Mouse (Mus musculus) kidney, embryonic 14.5 days (tissue): ENCODE measurements around the gene Tmie. TPM values are rescaled to one million over a fixed set of nuclear protein-coding genes. Genes with fewer than 3 reads are reported as not detected.

Experiments used
- ATAC-seq: fragments of 200-750 bp; cut with Nextera tagmentation; 2 replicates; pipeline ENCODE4 v1.8.0; 2017; ENCODE audit warnings: moderate number of reproducible peaks, mild to moderate bottlenecking, moderate TSS enrichment, moderate library complexity; ENCODE audit not compliant: low FRiP score, low TSS enrichment
- H3K27ac ChIP-seq: fragments of 300-500 bp; sonication (generic); 2 replicates; pipeline ENCODE4 v1.5.1; 2014; ENCODE audit warnings: low read depth, mild to moderate bottlenecking, low read length, moderate library complexity, mixed read lengths
- H3K27me3 ChIP-seq: fragments of 300-500 bp; sonication (generic); 2 replicates; pipeline ENCODE4 v1.6.1; 2014; ENCODE audit warnings: mild to moderate bottlenecking, low read length; ENCODE audit not compliant: control insufficient read depth, insufficient read depth
- H3K36me3 ChIP-seq: fragments of 300-500 bp; sonication (generic); 2 replicates; pipeline ENCODE4 v1.6.1; 2014; ENCODE audit warnings: low read length, mixed read lengths; ENCODE audit not compliant: control insufficient read depth, insufficient read depth
- H3K4me1 ChIP-seq: fragments of 300-500 bp; sonication (generic); 2 replicates; pipeline ENCODE4 v1.6.1; 2014; ENCODE audit warnings: low read length, mixed read lengths; ENCODE audit not compliant: control insufficient read depth, insufficient read depth
- H3K4me2 ChIP-seq: fragments of 300-500 bp; sonication (generic); replicated peaks from 2 replicates; pipeline ENCODE4 v1.6.1; 2014; ENCODE audit warnings: low read depth, mild to moderate bottlenecking, low read length
- H3K4me3 ChIP-seq: fragments of 300-500 bp; sonication (generic); 2 replicates; pipeline ENCODE4 v1.5.1; 2014; ENCODE audit warnings: mild to moderate bottlenecking, low read length
- H3K9ac ChIP-seq: fragments of 300-500 bp; sonication (generic); 2 replicates; pipeline ENCODE4 v1.6.1; 2014; ENCODE audit warnings: low read depth, mild to moderate bottlenecking, low read length, moderate library complexity
- H3K9me3 ChIP-seq: fragments of 300-500 bp; sonication (generic); 2 replicates; pipeline ENCODE4 v1.6.1; 2016; ENCODE audit warnings: low read length; ENCODE audit not compliant: control insufficient read depth
- WGBS: fragments of 180-500 bp; shearing (Covaris S2); extraction: QIAGEN DNeasy Blood & Tissue Kit; methylation state at CpG from one replicate; pipeline ENCODE4 v1.1.7; 2014; 5-methylcytosine and 5-hydroxymethylcytosine counted together
- polyA plus RNA-seq: library from polyadenylated mRNA; unstranded; fragments of >200 nt; fragmentation: Nextera tagmentation; extraction: Ambion mirVana; gene quantifications from 2 replicates; pipeline ENCODE4 v1.2.1, GENCODE M21; 2014

Gene Tmie
- 0.38 and 0.49 TPM in 2 replicates for polyA plus RNA-seq

DNA sequence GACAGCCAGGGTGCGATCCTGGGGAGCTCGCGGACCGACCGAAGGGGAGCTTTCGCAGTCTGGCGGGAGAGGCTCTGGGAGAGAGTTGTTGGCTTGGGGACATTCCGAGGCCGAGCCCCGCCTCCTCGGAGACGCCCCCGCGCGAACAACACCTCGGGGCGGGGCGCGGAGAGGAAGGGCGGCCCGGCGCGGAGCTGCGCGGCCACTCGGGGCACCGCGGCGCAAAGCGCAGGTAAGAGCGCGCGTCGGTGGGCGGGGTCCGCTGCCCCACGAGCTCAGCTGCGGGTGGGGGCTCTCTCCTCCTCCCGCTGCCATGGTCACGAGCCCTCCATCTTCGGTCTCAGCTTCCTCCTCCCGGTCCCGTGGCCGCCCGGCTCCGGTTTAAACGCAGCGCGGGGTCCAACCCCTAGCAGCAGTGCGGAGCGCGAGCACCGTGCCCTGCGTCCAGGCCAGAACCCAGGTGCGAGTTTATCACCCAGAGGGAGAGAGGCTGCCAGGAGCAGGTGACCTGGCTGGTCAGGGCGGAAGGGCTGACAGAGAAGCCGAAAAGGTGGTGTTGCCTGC, at the start of gene Tmie:
TSS of gene Tmie (minus strand) at position 116 of the 564 bp plus-strand sequence.
- Histone ChIP-seq H3K4me2 (peak within 1 kb of the TSS; percentile 88), H3K4me1 (peaks cover 7% of the 10 kb centered on the region; the same call in 1 of the 2 replicates), H3K36me3 (no peaks in the 10 kb centered on the region), H3K27ac (0 out of 2 replicates have a peak within 1 kb of the TSS, but pooled peaks have one; percentile 14), H3K27me3 (peaks cover 7% of the 10 kb centered on the region), H3K9ac (peak within 1 kb of the TSS; percentile 32), H3K4me3 (peak within 1 kb of the TSS; percentile 45), H3K9me3 (no peaks in the 10 kb centered on the region)
- ATAC-seq, result peak; percentile 76
- under 1% methylated on average over 48 of the region's 57 CpGs for WGBS

DNA sequence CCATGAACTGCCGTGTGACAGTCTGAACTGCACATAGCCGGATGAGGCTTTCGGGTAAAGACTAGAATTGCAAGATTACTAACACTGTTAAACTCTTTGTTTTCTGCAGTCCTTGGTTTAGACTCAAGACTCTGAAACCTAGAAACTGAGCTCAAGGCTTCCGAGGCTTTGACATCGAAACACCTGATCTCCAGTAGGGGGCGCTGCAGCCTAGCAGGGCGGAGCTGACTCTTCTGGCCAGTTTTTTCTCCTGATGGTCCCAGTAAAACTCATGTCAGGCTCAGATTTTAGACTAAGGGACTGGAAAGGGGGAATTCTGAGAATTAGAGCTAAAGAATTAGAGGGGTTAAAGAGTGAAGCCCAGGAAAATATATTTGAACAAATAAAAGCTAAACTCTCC, 42.8 kb upstream of the Tmie start:
- Histone ChIP-seq H3K4me1 (no peaks in the 10 kb centered on the region), H3K4me2 (no peak overlapping the region), H3K36me3 (no peaks in the 10 kb centered on the region), H3K4me3 (no peak overlapping the region), H3K27ac (no peak overlapping the region), H3K27me3 (no peaks in the 10 kb centered on the region), H3K9me3 (no peaks in the 10 kb centered on the region), H3K9ac (no peak overlapping the region)
- WGBS, result 20% methylated on average over 7 of the region's 7 CpGs
- ATAC-seq, result no peak

DNA sequence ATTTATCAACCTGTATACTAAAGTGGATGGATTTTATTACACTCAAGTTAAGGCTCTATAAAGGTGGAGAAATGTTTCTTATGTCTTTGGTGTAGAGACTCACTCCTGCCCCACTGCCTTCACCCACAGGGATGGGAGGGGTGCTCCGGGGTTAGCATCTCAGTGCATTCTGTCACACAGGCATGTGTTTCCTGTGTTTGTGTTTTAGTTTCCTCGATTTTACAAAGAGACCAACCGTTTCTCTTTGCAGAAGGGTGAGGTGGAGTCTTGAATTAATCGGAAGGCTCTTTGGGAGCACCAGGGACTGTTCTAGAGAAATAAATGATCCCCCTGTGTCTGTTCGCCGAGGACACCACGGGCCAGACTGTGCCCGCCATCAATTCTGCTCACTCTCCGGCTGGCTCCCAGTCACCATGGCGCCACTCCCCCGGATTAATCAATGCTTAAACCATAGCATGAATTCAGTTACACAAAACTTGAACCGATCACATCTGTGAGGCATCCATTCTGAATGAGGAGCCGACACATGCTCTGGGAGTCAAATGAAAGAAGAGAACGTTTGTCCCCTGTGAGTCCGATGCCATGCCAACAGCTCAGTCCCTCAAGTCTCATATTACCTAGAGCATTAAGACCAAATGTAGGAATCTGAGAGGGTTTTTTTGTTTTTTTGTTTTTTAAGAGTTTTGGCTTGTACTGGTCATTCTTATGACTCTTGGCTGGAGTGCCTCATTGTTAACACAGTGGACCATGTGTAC, 40.9 kb upstream of the Tmie start:
- Histone ChIP-seq H3K4me2 (no peak overlapping the region), H3K27me3 (no peaks in the 10 kb centered on the region), H3K4me3 (no peak overlapping the region), H3K4me1 (no peaks in the 10 kb centered on the region), H3K36me3 (no peaks in the 10 kb centered on the region), H3K9ac (no peak overlapping the region), H3K9me3 (no peaks in the 10 kb centered on the region), H3K27ac (no peak overlapping the region)
- no peak for ATAC-seq
- 54% methylated on average over 15 of the region's 15 CpGs for WGBS

DNA sequence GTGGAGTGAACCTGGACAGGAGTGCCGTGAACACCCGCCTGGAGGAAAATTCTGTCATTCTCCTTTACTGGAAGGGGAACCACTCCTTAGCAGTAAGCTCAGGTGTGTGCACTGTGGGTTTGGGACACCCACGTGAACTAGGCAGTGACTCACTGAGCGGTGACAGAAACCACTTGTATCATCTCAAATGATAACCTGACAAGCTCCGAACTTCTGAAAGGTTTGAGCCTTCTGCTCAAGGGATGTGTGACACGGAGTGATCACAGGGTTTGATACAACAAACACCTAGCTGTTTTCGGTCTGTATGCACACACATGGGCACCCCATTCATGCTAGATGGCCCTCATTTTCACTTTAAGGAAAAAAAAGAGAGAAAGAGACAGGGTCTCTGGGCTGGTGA, 36.9 kb upstream of the Tmie start, which contains the start of gene Fam240a:
TSS of gene Fam240a (minus strand) at position 76 of the 400 bp plus-strand sequence.
- no peak within 1 kb of the TSS for H3K4me2 ChIP-seq
- H3K27ac ChIP-seq, result no peak within 1 kb of the TSS
- 85% methylated on average over 7 of the region's 7 CpGs for WGBS
- no peaks in the 10 kb centered on the region for H3K27me3 ChIP-seq
- H3K9ac ChIP-seq, result no peak within 1 kb of the TSS
- H3K9me3 ChIP-seq, result no peaks in the 10 kb centered on the region
- no peaks in the 10 kb centered on the region for H3K4me1 ChIP-seq
- ATAC-seq, result no peak
- H3K36me3 ChIP-seq, result no peaks in the 10 kb centered on the region
- H3K4me3 ChIP-seq, result no peak within 1 kb of the TSS

DNA sequence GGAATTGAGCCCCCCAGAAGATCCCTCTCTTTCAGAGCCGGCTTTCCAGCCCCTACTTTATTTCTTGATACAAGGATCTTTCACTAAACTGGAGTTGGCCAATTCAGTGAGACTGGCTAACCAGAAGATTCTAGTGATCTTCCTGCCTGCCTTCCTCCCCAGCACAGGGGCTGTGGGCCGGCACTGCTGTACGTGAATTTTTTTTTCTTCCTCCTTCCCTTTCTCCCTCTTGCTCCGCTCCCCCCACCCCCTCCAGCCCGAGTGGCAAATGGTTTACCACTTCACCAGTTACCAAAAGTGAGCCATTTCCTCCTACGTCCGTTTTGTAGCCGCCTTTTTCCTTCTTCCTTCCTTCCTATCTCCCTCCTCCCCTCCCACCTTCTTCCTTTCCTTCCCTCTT, 35.6 kb upstream of the Tmie start:
- Histone ChIP-seq H3K9ac (no peak overlapping the region), H3K4me1 (no peaks in the 10 kb centered on the region), H3K4me3 (no peak overlapping the region), H3K27ac (no peak overlapping the region), H3K9me3 (no peaks in the 10 kb centered on the region), H3K36me3 (no peaks in the 10 kb centered on the region), H3K4me2 (no peak overlapping the region), H3K27me3 (no peaks in the 10 kb centered on the region)
- 58% methylated on average over 8 of the region's 8 CpGs for WGBS
- no peak for ATAC-seq

DNA sequence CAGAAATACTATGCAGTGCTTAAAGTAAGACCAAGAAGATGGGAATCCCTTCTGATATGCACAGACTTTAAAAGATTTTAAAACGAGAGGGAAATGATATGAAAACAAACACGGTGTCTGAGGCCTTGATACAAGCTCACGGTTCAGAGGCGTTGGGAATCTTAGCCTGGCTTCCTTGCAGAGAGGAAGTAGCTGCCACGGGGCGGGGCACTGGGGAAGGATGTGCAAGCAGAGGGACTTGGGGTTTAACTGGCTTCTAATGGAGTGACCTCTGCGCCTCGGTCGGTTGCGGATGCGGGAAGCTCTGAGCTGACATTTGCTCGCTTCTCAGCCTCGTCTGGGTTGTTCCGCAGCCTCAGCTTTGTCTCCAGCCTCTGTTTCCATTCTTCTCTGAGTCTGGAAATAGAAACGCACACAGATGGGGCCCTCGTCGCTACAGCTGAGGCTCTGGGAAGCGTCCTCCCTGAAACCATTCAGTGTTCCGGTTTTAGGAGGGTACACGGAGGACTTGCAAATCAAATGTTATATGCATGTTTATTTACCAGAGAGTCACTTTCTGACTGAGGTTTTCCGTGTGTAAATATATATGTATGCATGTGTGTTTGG, 34.8 kb upstream of the Tmie start:
- no peak overlapping the region for H3K27ac ChIP-seq
- H3K27me3 ChIP-seq, result no peaks in the 10 kb centered on the region
- H3K36me3 ChIP-seq, result no peaks in the 10 kb centered on the region
- H3K4me2 ChIP-seq, result no peak overlapping the region
- H3K9ac ChIP-seq, result no peak overlapping the region
- H3K4me3 ChIP-seq, result no peak overlapping the region
- no peaks in the 10 kb centered on the region for H3K4me1 ChIP-seq
- 64% methylated on average over 21 of the region's 21 CpGs for WGBS
- H3K9me3 ChIP-seq, result no peaks in the 10 kb centered on the region
- ATAC-seq, result no peak

DNA sequence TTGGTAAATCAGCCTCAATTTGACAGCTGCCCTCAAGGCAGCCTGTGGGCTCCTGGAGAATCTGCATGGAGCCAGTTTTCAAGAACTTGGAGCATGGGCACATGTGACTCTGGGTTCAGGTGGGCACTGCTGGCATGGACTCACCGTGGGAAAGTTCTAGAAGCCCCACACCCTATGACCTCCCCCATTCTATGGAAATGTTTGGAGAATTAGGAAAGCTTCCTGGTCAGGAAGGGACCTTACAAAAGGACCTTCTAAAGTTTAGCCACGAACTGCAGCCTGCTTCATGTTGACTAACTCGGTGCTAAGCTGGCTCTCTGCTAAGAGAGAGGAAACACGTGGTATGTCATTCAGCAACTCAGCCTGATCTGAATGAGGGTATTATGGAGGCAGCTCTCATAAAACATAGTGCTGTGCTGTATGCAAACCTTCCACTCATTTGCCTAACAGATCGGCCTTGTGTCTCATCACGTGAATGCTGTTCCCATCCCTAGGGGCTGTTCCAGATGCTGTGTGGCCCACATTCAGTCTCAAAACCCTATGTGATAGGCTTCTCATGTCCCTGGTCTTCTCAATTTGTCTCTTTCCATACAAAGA, 29.6 kb upstream of the Tmie start:
- Histone ChIP-seq H3K27ac (no peak overlapping the region), H3K36me3 (no peaks in the 10 kb centered on the region), H3K9ac (no peak overlapping the region), H3K9me3 (no peaks in the 10 kb centered on the region), H3K4me2 (no peak overlapping the region), H3K27me3 (no peaks in the 10 kb centered on the region), H3K4me3 (no peak overlapping the region), H3K4me1 (no peaks in the 10 kb centered on the region)
- 79% methylated on average over 6 of the region's 6 CpGs for WGBS
- no peak for ATAC-seq

DNA sequence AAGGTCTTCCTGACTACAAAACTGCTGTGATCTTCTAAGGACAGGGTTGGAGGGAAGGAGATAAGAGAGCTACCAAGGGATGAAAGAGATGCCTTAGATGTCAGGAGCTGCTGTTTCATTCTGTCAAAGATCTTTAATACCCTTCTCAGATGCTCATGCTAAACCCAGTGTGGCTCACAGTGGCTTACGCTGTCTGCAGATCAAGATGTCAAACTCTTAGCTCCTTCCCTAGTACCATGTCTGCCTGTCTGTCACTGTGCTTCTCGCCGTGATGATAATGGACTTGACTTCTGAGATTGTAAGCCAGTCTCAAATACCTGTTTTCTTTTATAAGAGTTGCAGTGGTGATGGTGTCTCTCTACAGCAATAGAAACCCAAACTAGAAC, 28.7 kb upstream of the Tmie start:
- Histone ChIP-seq H3K36me3 (no peaks in the 10 kb centered on the region), H3K27me3 (no peaks in the 10 kb centered on the region), H3K4me3 (no peak overlapping the region), H3K9me3 (no peaks in the 10 kb centered on the region), H3K27ac (no peak overlapping the region), H3K9ac (no peak overlapping the region), H3K4me1 (no peaks in the 10 kb centered on the region), H3K4me2 (no peak overlapping the region)
- WGBS, result 97% methylated on average over 3 of the region's 3 CpGs
- no peak for ATAC-seq
